Mouse (Mus musculus) MEL (cell line): ENCODE measurements around the gene Abt1.

Source experiments
- BHLHE40 ChIP-seq: IDR thresholded peaks from 2 replicates; pipeline ENCODE4 v1.6.1; 2012; ENCODE audit warnings: low read depth, mild to moderate bottlenecking, inconsistent platforms, low read length, improper control_type of control experiment, borderline replicate concordance
- CTCF ChIP-seq, 3 experiments: IDR thresholded peaks in 2 of 3; conservative IDR thresholded peaks in 1 of 3; 2 replicates each; pipeline ENCODE4 v1.5.1; 2011 to 2012; ENCODE audit warnings: low read length in 3 of 3, low read depth in 2 of 3, mild to moderate bottlenecking in 2 of 3, improper control_type of control experiment in 1 of 3, inconsistent platforms in 1 of 3, mixed read lengths in 1 of 3, moderate library complexity in 1 of 3; ENCODE audit not compliant: control insufficient read depth in 1 of 3, insufficient read depth in 1 of 3, poor library complexity in 1 of 3, severe bottlenecking in 1 of 3
- ELF1 ChIP-seq: IDR thresholded peaks from 2 replicates; pipeline ENCODE4 v1.6.1; 2014; ENCODE audit warnings: low read depth, mild to moderate bottlenecking, inconsistent platforms, low read length, improper control_type of control experiment, moderate library complexity
- EP300 ChIP-seq, 2 experiments: IDR thresholded peaks; 2 replicates each; pipeline ENCODE4 v1.6.1; 2011; ENCODE audit warnings: improper control_type of control experiment in 2 of 2, low read length in 2 of 2, low read depth in 1 of 2, mild to moderate bottlenecking in 1 of 2
- GATA1 ChIP-seq: IDR thresholded peaks from 2 replicates; pipeline ENCODE4 v1.6.1; 2011; ENCODE audit warnings: low read depth, low read length, improper control_type of control experiment
- HCFC1 ChIP-seq: IDR thresholded peaks from 2 replicates; pipeline ENCODE4 v1.6.1; 2012; ENCODE audit warnings: low read depth, mild to moderate bottlenecking, inconsistent platforms, low read length, improper control_type of control experiment, moderate library complexity
- POLR2A ChIP-seq, 2 experiments: IDR thresholded peaks; 2 replicates each; pipeline ENCODE4 v1.6.1; 2011 to 2012; ENCODE audit warnings: low read length in 2 of 2, mild to moderate bottlenecking in 2 of 2, control low read depth in 1 of 2, improper control_type of control experiment in 1 of 2, low read depth in 1 of 2, moderate library complexity in 1 of 2; ENCODE audit not compliant: control insufficient read depth in 1 of 2, insufficient read depth in 1 of 2, poor library complexity in 1 of 2
- TCF12 ChIP-seq: IDR thresholded peaks from 2 replicates; pipeline ENCODE4 v1.6.1; 2014; ENCODE audit warnings: low read depth, mild to moderate bottlenecking, inconsistent platforms, low read length, improper control_type of control experiment, moderate library complexity

GRCm38 (mm10) chr13:23450398-23450797 is 26.7 kb upstream of the Abt1 start:
- TF ChIP-seq EP300 (IDR thresholded peaks at IDR 0.05; ENCODE audit: low read depth in 1 of 2, low read length in 2 of 2) (no peak), POLR2A (IDR thresholded peaks at IDR 0.05; ENCODE audit: control insufficient read depth in 1 of 2, insufficient read depth in 1 of 2, low read depth in 1 of 2, low read length in 2 of 2, poor library complexity in 1 of 2) (no peak), CTCF (IDR thresholded peaks at IDR 0.05 in 2 of 3, conservative IDR thresholded peaks at IDR 0.05 in 1 of 3; ENCODE audit: control insufficient read depth in 1 of 3, insufficient read depth in 1 of 3, low read depth in 2 of 3, low read length in 3 of 3, poor library complexity in 1 of 3, severe bottlenecking in 1 of 3) (no peak), ELF1 (no peak), GATA1 (0 out of 2 replicates have a peak, but pooled peaks have one; percentile 25), HCFC1 (no peak), BHLHE40 (no peak), TCF12 (no peak)
